Mouse (Mus musculus) gastrocnemius, postnatal 36 days (tissue): ENCODE measurements around the gene Gria4. TPM values are rescaled to one million over a fixed set of nuclear protein-coding genes. Genes with fewer than 3 reads are reported as not detected.
"Not testable (repeated sequence)": the region's sequence is repeated elsewhere in the genome, so short reads cannot be mapped to it uniquely, and the experiment has no call there.

ENCODE experiments used
- DNase-seq, 2 experiments: peaks; one replicate each; pipeline ENCODE4 v3.0.0; 2022
- intact Hi-C: fragments of 180-260 bp; cut with DNase I; formaldehyde crosslinking; loops from one replicate; pipeline ENCODE4 v1.15.1; 2025
- total RNA-seq, 2 experiments: library from RNA; stranded (reverse); gene quantifications; 2 replicates each; pipeline ENCODE4 v1.2.3; 2021

Gria4 gene
- total RNA-seq, 2 experiments from 2014 or later = not detected

DNA sequence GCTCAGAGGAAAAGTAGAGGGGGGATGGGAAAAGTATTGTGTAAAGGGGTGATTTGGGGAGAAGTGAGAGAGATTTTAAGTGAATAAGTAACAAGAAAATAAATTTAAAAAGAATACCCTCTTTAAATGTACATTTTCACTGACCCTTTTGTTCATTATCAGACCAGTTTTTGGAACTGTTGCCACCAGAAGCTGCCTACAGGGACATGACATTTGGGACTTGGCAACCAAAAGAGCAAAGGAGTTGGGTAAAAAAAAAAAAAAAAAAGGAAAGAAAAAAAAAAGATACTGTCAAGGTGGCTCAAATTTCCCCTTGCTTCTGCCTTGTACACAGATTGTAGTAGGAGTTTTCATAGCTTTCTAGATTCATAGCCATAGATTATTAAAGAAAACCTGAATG is 191.8 kb downstream of the Gria4 start:
- DNase-seq = no peak
- intact Hi-C loops = no loop called here

GRCm38 (mm10) chr9:4601788-4602187 is 194.2 kb downstream of the Gria4 start:
- no peak for DNase-seq
- intact Hi-C loops = no loop called here

DNA sequence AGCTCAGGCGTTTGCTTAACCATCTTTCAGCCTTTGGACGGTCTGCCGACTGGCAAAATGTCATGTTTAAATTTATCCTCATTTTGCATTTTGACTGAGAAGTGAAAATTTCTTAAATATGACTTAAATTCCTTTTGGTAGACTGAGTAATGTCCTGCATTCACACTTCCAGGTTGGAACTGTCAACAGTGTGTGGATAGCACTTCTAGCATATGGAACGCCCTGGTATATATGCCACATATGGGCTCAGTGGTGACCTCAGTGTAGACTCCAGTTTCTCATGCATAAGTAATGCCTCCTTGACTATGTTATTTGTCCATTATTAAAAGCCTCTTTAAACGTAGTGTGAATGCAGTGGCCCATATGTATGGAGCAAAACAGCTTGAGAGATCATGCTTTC is 222.4 kb downstream of the Gria4 start:
- no peak for DNase-seq
- intact Hi-C loops = no loop called here

- no peak for DNase-seq
- intact Hi-C loops = no loop called here
Measured at GRCm38 (mm10) chr9:4555415-4555959, 240.5 kb downstream of the Gria4 start.

DNA sequence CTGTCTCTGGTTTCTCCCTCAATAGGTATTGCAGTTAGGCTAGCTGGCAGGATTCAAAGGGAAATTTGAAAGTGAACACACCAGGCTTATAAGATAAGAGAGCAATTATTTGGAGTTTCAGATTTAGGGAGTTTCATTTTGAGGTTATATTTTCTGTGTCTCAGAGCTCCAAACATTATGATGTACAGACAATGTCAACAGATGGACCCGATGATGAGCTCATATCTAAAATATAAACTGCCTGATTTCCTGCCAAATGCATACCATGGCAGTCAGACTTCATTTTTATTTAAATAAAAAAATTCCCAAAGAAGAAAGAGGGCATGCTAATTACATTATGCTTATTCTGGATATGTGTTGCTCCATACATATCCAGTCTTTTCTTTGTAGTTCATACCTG is 256.8 kb downstream of the Gria4 start:
- intact Hi-C loops = no loop called here
- DNase-seq = no peak

DNA sequence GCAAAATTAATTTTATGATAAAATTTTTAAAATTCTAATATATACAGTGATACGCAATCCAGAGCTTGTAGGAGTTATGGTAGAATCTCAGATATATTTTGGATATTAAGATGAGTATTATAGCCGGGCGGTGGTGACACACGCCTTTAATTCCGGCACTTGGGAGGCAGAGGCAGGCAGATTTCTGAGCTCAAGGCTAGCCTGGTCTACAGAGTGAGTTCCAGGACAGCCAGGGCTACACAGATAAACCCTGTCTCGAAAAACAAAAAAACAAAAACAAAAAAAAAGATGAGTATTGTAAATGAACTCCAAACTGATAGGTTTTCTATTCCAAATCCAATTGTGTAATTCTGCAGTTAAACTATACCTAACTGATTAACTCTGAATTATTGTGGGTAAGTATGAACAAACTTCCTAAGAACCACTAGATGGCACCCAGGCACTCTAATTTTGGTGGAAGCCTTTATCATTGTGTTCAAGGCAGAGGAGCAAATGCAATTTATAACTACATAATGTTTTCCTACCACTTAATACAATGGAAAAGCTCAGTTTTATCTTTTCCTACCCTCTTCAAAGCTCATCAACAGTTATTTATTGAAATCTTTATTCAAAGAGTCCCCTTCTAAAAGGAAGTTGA is 259.4 kb downstream of the Gria4 start:
- intact Hi-C loops = no loop called here
- DNase-seq = no peak

DNA sequence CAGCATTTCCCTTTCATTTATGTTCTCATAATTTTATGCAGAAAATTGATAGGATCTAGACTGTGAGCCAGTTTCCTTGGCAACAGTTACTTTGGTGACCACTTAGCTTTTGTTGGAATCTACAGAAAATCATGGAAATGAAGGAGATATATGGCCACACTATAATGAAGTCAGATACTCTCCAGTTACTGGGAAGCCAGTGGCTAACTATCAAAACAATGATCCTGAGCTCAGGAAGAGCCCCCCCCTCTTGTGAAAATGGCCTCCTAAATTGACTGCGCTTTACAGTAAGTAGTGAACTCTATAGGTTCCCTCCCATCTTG is 281.5 kb downstream of the Gria4 start:
- no peak for DNase-seq
- intact Hi-C loops = no loop called here

GRCm38 (mm10) chr9:4513796-4514562 is 282.1 kb downstream of the Gria4 start:
- intact Hi-C loops = no loop called here
- no peak for DNase-seq

GRCm38 (mm10) chr9:4506086-4506485 is 289.9 kb downstream of the Gria4 start:
- intact Hi-C loops = no loop called here
- no peak for DNase-seq

GRCm38 (mm10) chr9:4505087-4505486 is 290.9 kb downstream of the Gria4 start:
- DNase-seq = no peak
- intact Hi-C loops = no loop called here

DNA sequence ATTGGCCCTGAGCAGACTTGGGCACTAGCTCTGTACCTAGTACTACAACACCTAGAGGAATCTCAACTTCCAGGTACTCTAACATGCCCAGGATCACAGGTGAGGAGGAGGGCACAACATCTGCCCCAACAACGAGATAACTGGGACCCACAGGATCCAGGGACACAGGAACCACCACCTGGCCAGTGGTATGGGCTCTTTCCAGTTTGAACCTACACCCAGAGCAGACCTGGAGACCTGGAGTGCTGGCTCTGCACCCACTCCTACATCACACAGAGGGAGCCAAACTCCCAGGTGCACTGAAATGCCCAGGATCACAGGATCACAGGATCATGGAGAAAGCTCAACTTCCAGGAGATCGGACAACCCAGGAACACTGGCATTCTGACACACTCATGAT is 309.6 kb downstream of the Gria4 start:
- intact Hi-C loops = no loop called here

DNA sequence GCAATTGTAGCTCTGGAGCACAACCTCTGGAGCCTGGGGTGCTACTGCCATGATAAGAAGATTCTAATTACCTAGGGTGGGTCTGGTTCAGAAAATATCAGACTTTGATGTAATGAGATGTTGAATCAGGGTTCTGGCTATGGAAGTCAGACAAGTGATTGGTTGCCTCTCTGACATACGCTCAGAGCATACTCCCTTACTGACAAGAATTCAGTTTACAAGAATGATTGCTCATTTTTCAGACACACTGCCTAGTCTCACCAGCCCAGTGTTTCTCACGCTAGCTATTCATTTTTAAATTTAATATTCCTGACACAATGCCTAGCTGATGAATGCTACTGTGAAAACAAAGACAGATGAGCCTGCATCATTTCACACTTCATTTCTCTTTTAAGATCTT is 311.5 kb downstream of the Gria4 start:
- no peak for DNase-seq

More for the DNA sequence above, 309.6 kb downstream of the Gria4 start:
- DNase-seq = no peak

DNA sequence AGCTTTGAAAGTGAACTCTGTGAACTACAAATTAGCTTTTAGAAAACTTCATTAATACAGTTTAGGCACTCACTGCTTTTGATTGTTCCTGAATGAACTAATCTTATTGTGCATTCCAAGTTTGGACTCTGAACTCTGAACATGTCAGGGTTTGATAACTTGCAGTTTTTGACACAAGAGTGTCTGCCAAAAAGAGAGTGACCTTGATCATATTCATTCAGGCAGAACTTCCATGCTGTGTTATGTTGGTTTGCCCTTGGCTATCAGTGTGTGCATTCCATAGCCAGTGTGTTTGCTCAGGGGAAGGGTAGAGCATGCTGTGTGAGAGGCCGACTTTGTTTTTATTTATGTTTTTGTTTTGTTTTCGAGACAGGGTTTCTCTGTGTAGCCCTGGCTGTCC is 325.2 kb downstream of the Gria4 start:
- DNase-seq = no peak
- intact Hi-C loops = no loop called here

More for the DNA sequence above, 311.5 kb downstream of the Gria4 start:
- intact Hi-C loops = no loop called here

DNA sequence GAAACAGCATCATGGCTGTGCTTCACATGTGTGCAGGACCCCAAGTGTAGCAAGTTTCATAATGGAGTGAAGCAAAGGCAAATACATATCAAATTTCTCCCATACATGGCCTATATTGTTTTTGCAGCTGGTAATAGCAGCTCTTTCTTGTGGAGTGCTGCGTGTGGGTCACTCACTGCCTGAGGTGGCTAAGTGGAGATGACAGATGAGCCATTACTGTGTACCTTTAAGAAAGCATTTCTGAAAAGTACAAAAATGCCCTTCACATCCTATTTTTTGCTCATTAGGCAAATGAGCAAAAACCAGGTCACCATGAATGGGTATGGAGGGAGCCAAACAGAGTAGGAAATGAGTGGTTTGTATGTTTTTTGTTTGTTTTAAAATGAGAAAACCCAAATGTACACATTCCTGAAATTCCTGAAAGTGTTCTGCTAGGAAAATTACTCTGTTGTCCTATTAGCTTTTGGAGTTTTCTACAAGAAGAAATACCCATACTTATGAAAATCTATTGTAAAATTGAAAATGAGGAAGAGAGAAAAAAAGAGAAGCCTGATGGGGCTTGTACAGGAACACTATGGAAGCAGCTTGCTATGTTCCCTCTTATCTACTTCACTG is 336.5 kb downstream of the Gria4 start:
- intact Hi-C loops = no loop called here
- DNase-seq = no peak

- no peak for DNase-seq
- intact Hi-C loops = no loop called here
Measured at GRCm38 (mm10) chr9:4458193-4458592, 337.8 kb downstream of the Gria4 start.

DNA sequence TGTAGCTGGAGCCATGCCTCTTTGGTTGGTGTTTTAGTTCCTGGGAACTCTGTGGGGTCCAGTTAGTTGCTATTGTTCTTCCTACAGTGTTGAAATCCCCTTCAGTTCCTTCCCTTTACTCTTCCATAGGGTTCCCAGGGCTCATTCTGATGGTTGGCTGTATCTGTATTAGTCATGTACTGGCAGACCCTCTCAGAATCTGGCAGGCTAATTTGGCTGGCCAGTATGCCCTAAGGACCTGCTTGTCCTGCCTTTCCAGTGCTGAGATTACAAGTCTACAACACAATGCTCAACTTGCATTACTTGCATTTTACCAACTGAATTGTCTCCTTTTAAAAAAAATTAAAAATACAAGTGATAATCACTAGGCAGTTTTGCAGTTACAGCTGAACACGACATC is 338.4 kb downstream of the Gria4 start:
- DNase-seq = peak; percentile 26 to 27
- intact Hi-C loops = no loop called here

GRCm38 (mm10) chr9:4442908-4443307 is 353.1 kb downstream of the Gria4 start:
- intact Hi-C loops = no loop called here
- DNase-seq = no peak

- intact Hi-C loops = not testable (repeated sequence)
Measured at GRCm38 (mm10) chr9:4400801-4401200, 395.2 kb downstream of the Gria4 start.

GRCm38 (mm10) chr9:4376640-4377120 is 419.4 kb downstream of the Gria4 start:
- intact Hi-C loops = loop anchor here (5.0 kb wide), 1 partner anchor 64 kb away; no protein-coding TSS in a partner anchor

More at GRCm38 (mm10) chr9:4400801-4401200, 395.2 kb downstream of the Gria4 start:
- DNase-seq = not testable (repeated sequence)

DNA sequence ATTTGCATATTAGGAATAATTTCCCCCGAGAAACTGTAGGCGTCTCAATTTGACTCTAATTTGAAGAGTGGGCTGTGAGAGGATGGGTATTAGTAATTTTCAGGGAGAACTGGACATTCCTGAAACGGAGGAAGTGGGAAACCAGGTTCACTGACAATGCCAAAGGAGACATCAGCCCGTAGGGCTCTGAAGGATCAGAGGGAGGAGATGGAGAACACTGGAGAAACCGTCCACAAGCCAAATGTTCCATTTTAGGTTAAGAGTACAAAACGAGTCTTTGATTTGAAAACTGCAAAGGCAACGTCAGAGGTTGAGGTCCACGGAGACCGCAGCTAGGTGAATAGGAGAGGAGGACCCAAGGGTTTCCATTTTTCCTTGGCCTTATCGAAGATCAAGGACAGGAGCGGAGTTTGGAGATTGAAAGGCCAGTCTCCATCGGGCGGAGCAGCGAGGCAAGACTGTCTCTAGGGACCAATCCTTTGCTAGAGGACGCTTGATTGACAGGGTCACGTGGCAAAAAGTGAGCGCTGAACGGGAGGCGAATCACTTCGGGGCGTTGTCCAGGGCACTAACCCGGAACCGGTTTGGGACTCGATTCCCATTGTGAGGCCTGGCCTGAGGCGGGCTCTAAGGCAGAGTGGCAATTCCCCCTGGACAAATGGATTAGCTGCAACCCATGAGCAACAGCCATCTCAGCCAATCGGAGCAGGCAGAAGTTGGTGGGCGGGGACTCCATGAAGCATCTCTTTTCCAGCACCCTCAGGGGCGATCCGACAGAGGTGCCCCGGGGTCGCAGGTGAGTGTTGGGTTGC is 420.0 kb downstream of the Gria4 start, which contains the start of gene Msantd4:
TSS of gene Msantd4 (plus strand) at position 735 of the 812 bp plus-strand sequence.
- intact Hi-C loops = loop anchor here (5.0 kb wide), 1 partner anchor 64 kb away; no protein-coding TSS in a partner anchor

More at GRCm38 (mm10) chr9:4376640-4377120, 419.4 kb downstream of the Gria4 start:
- no peak for DNase-seq

More for the DNA sequence above, 420.0 kb downstream of the Gria4 start, which contains the start of gene Msantd4:
- DNase-seq = peak; percentile 92 to 94
